8 mouse cellular contexts compared by ENCODE assay signal in genomic region chr13:21917992-21918391, GRCm38 (mm10). TPM values are rescaled to one million over a fixed set of nuclear protein-coding genes. Genes with fewer than 3 reads are reported as not detected.
DNase-seq lines count a peak whose midpoint lies in the region; ATAC-seq and TF ChIP-seq lines count a peak whose summit lies in the region.

No protein-coding gene starts in this region.

- ATAC-seq in heart, embryonic 11.5 days (replicated peaks; ENCODE audit: insufficient number of reproducible peaks, low FRiP score, low TSS enrichment) = no peak
- ATAC-seq in heart, embryonic 16.5 days (replicated peaks; ENCODE audit: extremely low read depth, insufficient read depth, low FRiP score) = no peak
- no peak for ATAC-seq in liver, embryonic 16.5 days (ENCODE audit: low read depth)

- H3K4me1 ChIP-seq in heart, embryonic 11.5 days (ENCODE audit: control insufficient read depth, insufficient read depth, low read length) = no peaks in the 10 kb centered on the region; the same call in 1 of the 2 replicates
- H3K4me1 ChIP-seq in ES-E14 (ENCODE audit: control insufficient read depth in 2 of 2, insufficient read depth in 2 of 2, low read length in 2 of 2, poor library complexity in 1 of 2) = peaks cover 0 to 2% of the 10 kb centered on the region in 2 experiments; a peak in 1 of 4 replicates
- H3K4me1 ChIP-seq in heart, embryonic 16.5 days (ENCODE audit: control insufficient read depth, insufficient read depth, low read length) = peaks cover 3% of the 10 kb centered on the region; the same call in 1 of the 2 replicates
- H3K4me1 ChIP-seq in liver, embryonic 16.5 days (ENCODE audit: control insufficient read depth, low read depth, low read length) = peaks cover 28% of the 10 kb centered on the region

- H3K36me3 ChIP-seq in heart, embryonic 11.5 days (ENCODE audit: control insufficient read depth, insufficient read depth, low read length) = no peaks in the 10 kb centered on the region
- H3K36me3 ChIP-seq in ES-E14 (ENCODE audit: control insufficient read depth, insufficient read depth, low read length, poor library complexity, severe bottlenecking) = no peaks in the 10 kb centered on the region
- no peaks in the 10 kb centered on the region for H3K36me3 ChIP-seq in heart, embryonic 16.5 days (ENCODE audit: control insufficient read depth, insufficient read depth)
- H3K36me3 ChIP-seq in liver, embryonic 16.5 days (ENCODE audit: control insufficient read depth, insufficient read depth) = no peaks in the 10 kb centered on the region

- intact Hi-C loops in heart, postnatal 14 days (cut with DNase I) = loop anchor here (2.0 kb wide), 1 partner anchor 57 kb away; no protein-coding TSS in a partner anchor

- WGBS in heart, embryonic 11.5 days (ENCODE audit: insufficient replicate concordance) = under 1% methylated on average over 16 of the region's 16 CpGs
- WGBS in heart, embryonic 16.5 days = 2% methylated on average over 16 of the region's 16 CpGs
- WGBS in liver, embryonic 16.5 days (ENCODE audit: insufficient replicate concordance) = under 1% methylated on average over 16 of the region's 16 CpGs

- no peaks in the 10 kb centered on the region for H3K9me3 ChIP-seq in heart, embryonic 11.5 days (replicated peaks; ENCODE audit: control insufficient read depth, low read length)
- no peaks in the 10 kb centered on the region for H3K9me3 ChIP-seq in ES-E14 (ENCODE audit: control insufficient read depth, insufficient read depth, low read depth, low read length)
- H3K9me3 ChIP-seq in heart, embryonic 16.5 days (replicated peaks; ENCODE audit: control insufficient read depth, low read length) = no peaks in the 10 kb centered on the region
- no peaks in the 10 kb centered on the region for H3K9me3 ChIP-seq in liver, embryonic 16.5 days (replicated peaks; ENCODE audit: control insufficient read depth, low read length)

- peak overlapping the region; percentile 96 for H3K4me2 ChIP-seq in heart, embryonic 11.5 days
- H3K4me2 ChIP-seq in heart, embryonic 16.5 days (ENCODE audit: low read depth, low read length) = peak overlapping the region; percentile 93
- H3K4me2 ChIP-seq in liver, embryonic 16.5 days (ENCODE audit: low read depth, low read length) = peak overlapping the region; percentile 90

- peak overlapping the region; percentile 63 for H3K4me3 ChIP-seq in heart, embryonic 11.5 days (ENCODE audit: low read depth, low read length)
- H3K4me3 ChIP-seq in ES-E14 (ENCODE audit: insufficient read depth in 1 of 2, low read depth in 1 of 2, low read length in 2 of 2, poor library complexity in 1 of 2, severe bottlenecking in 1 of 2) = peak overlapping the region; percentile 67 to 75
- H3K4me3 ChIP-seq in heart, embryonic 16.5 days (ENCODE audit: low read length) = peak overlapping the region; percentile 65
- peak overlapping the region; percentile 67 for H3K4me3 ChIP-seq in liver, embryonic 16.5 days (ENCODE audit: low read depth, low read length)

- no peak for DNase-seq in heart, postnatal 14 days
- no peak for DNase-seq in ES-E14 (ENCODE audit: low read depth, low spot score)
- no peak for DNase-seq in cerebellum, postnatal 4 days (ENCODE audit: low spot score in 2 of 2)
- DNase-seq in right cerebral cortex, adult 2 months (ENCODE audit: low spot score in 2 of 2) = no peak
- DNase-seq in c-Kit-positive CD71-positive TER-119-positive erythroid progenitor cells, embryonic 14.5 days (ENCODE audit: low spot score) = no peak

- H3K27ac ChIP-seq in heart, embryonic 11.5 days (ENCODE audit: low read depth, low read length) = no peak overlapping the region
- H3K27ac ChIP-seq in ES-E14 (ENCODE audit: insufficient read depth, low read depth, low read length, poor library complexity, severe bottlenecking) = no peak overlapping the region
- no peak overlapping the region for H3K27ac ChIP-seq in heart, embryonic 16.5 days (ENCODE audit: low read length)
- H3K27ac ChIP-seq in liver, embryonic 16.5 days (ENCODE audit: low read length) = no peak overlapping the region

- in situ Hi-C loops in ES-E14 (cut with MboI; ENCODE audit: low sequenced_read_pairs in 2 of 2, unreplicated experiment in 2 of 2) = loop anchor here (25.0 kb wide), 2 partner anchors 1394 to 1519 kb away; no protein-coding TSS in a partner anchor

- H3K9ac ChIP-seq in heart, embryonic 11.5 days (ENCODE audit: low read depth, low read length) = peak overlapping the region; percentile 77
- H3K9ac ChIP-seq in ES-E14 (ENCODE audit: insufficient read depth, low read depth, low read length, poor library complexity, severe bottlenecking) = 0 out of 2 replicates have a peak overlapping the region, but pooled peaks have one; percentile 47
- H3K9ac ChIP-seq in heart, embryonic 16.5 days (ENCODE audit: low read length) = peak overlapping the region; percentile 70
- H3K9ac ChIP-seq in liver, embryonic 16.5 days (ENCODE audit: low read depth, low read length) = peak overlapping the region; percentile 19; the same call in 1 of the 2 replicates

- H3K27me3 ChIP-seq in heart, embryonic 11.5 days (ENCODE audit: control insufficient read depth, insufficient read depth, low read length) = no peaks in the 10 kb centered on the region
- H3K27me3 ChIP-seq in heart, embryonic 16.5 days (ENCODE audit: control insufficient read depth, insufficient read depth, low read length) = peaks cover 7% of the 10 kb centered on the region; the same call in 1 of the 2 replicates
- peaks cover 6% of the 10 kb centered on the region for H3K27me3 ChIP-seq in liver, embryonic 16.5 days (ENCODE audit: control insufficient read depth, insufficient read depth, low read depth, low read length)

TF ChIP-seq in ES-E14, 5 proteins besides CTCF, POLR2A, EP300 and RAD21:
- TF ChIP-seq MAFK (IDR thresholded peaks at IDR 0.05; ENCODE audit: insufficient read depth, low read depth, low read length) (no peak), ZNF384 (IDR thresholded peaks at IDR 0.05; ENCODE audit: low read depth, low read length) (no peak), CHD2 (IDR thresholded peaks at IDR 0.05; ENCODE audit: low read depth, low read length) (no peak), HCFC1 (IDR thresholded peaks at IDR 0.05; ENCODE audit: borderline replicate concordance, insufficient read depth, low read length) (no peak), ZC3H11A (IDR thresholded peaks at IDR 0.05; ENCODE audit: borderline replicate concordance, low read depth, low read length) (no peak)

RNA-seq across cellular contexts. Expression of gene Zfp184, which starts 26.9 kb away (rescaled TPM):
- polyA plus RNA-seq in heart, embryonic 11.5 days (2014; fragmentation: Nextera tagmentation; extraction: Ambion mirVana) = 6.7 and 7.6 TPM in 2 replicates
- under 1 TPM; 0.62 to 0.90 TPM for total RNA-seq in heart, postnatal 14 days (2021)
- 5.4 and 6.2 TPM in 2 replicates for total RNA-seq in ES-E14 (2012; rRNA removed)
- polyA plus RNA-seq in heart, embryonic 16.5 days (2015; fragmentation: Nextera tagmentation; extraction: Ambion mirVana) = 2.9 and 4.7 TPM in 2 replicates
- 0.55 and 0.56 TPM in 2 replicates for polyA plus RNA-seq in liver, embryonic 16.5 days (2015; fragmentation: Nextera tagmentation; extraction: Ambion mirVana)

Comparison
In these comparisons a context has a peak if more than half of its experiments do, and no peak if none do; other contexts are left out.
1. H3K9ac ChIP-seq: peak in every context shown above with its lines; median percentile 77 in heart, embryonic 11.5 days; 70 in heart, embryonic 16.5 days; 47 in ES-E14; 19 in liver, embryonic 16.5 days.